Mouse (Mus musculus) adrenal gland, postnatal 4 days (tissue): ENCODE measurements around the gene Gsdma2. TPM values are rescaled to one million over a fixed set of nuclear protein-coding genes. Genes with fewer than 3 reads are reported as not detected.
"Not testable (repeated sequence)": the region's sequence is repeated elsewhere in the genome, so short reads cannot be mapped to it uniquely, and the experiment has no call there.

Experiments used
- DNase-seq, 2 experiments: peaks; one replicate each; pipeline ENCODE4 v3.0.0; 2021 to 2022; ENCODE audit warnings: low spot score in 2 of 2, mixed read lengths in 2 of 2
- total RNA-seq, 2 experiments: library from RNA; stranded (reverse); gene quantifications; 2 replicates each; pipeline ENCODE4 v1.2.3; 2021

The Gsdma2 gene
- total RNA-seq, 2 experiments from 2014 or later = 0.25 to 0.48 TPM

GRCm38 (mm10) chr11:98664091-98664490 is 17.5 kb downstream of the Gsdma2 start, which contains the start of gene Gsdma:
TSS of gene Gsdma (plus strand) at chr11:98664351.
- no peak for DNase-seq

- DNase-seq = no peak
These were observed 22.4 kb downstream of the Gsdma2 start for GRCm38 (mm10) chr11:98668984-98669383.

- DNase-seq = no peak
These were observed 24.8 kb downstream of the Gsdma2 start for GRCm38 (mm10) chr11:98671284-98671815.

GRCm38 (mm10) chr11:98671857-98672256 is 25.3 kb downstream of the Gsdma2 start:
- no peak for DNase-seq

- DNase-seq = no peak
These were observed 25.9 kb downstream of the Gsdma2 start for GRCm38 (mm10) chr11:98672482-98672881.

GRCm38 (mm10) chr11:98673136-98673535 is 26.6 kb downstream of the Gsdma2 start:
- DNase-seq = peak in 1 of 2 experiments; percentile 41

GRCm38 (mm10) chr11:98675829-98676363 is 29.3 kb downstream of the Gsdma2 start:
- DNase-seq = no peak

- DNase-seq = no peak
These were observed 33.5 kb downstream of the Gsdma2 start for GRCm38 (mm10) chr11:98680023-98680422.

GRCm38 (mm10) chr11:98680595-98680994 is 34.0 kb downstream of the Gsdma2 start:
- not testable (repeated sequence) for DNase-seq

- DNase-seq = no peak
These were observed 34.6 kb downstream of the Gsdma2 start for GRCm38 (mm10) chr11:98681186-98681585.

- peak; percentile 94 to 95 for DNase-seq
These were observed 35.5 kb downstream of the Gsdma2 start, which contains the start of gene Psmd3 for GRCm38 (mm10) chr11:98681786-98682745. TSS of gene Psmd3 (plus strand) at chr11:98682554.

GRCm38 (mm10) chr11:98682811-98683210 is 36.3 kb downstream of the Gsdma2 start:
- DNase-seq = no peak

GRCm38 (mm10) chr11:98685642-98686041 is 39.1 kb downstream of the Gsdma2 start:
- DNase-seq = no peak

GRCm38 (mm10) chr11:98686976-98687375 is 40.4 kb downstream of the Gsdma2 start:
- DNase-seq = no peak

- DNase-seq = no peak
These were observed 41.5 kb downstream of the Gsdma2 start for GRCm38 (mm10) chr11:98688009-98688408.

GRCm38 (mm10) chr11:98693201-98693600 is 46.6 kb downstream of the Gsdma2 start:
- DNase-seq = no peak

- DNase-seq = no peak
These were observed 47.2 kb downstream of the Gsdma2 start for GRCm38 (mm10) chr11:98693746-98694145.

- DNase-seq = no peak
These were observed 47.7 kb downstream of the Gsdma2 start for GRCm38 (mm10) chr11:98694301-98694700.

GRCm38 (mm10) chr11:98695408-98695807 is 48.8 kb downstream of the Gsdma2 start:
- no peak for DNase-seq

- DNase-seq = no peak
These were observed 50.1 kb downstream of the Gsdma2 start for GRCm38 (mm10) chr11:98696454-98697216.

GRCm38 (mm10) chr11:98697225-98697624 is 50.7 kb downstream of the Gsdma2 start:
- no peak for DNase-seq
